Mouse (Mus musculus) MEL (cell line): ENCODE measurements around the gene Ntf5. TPM values are rescaled to one million over a fixed set of nuclear protein-coding genes. Genes with fewer than 3 reads are reported as not detected.

Experiments
- DNase-seq: peaks from one replicate; pipeline ENCODE4 v3.0.0; 2011; ENCODE audit warnings: low read depth, low spot score
- H3K27ac ChIP-seq: 2 replicates; pipeline ENCODE4 v1.5.1; 2012; ENCODE audit warnings: low read depth, mild to moderate bottlenecking, control low read depth, low read length, moderate library complexity; ENCODE audit not compliant: control insufficient read depth
- H3K27me3 ChIP-seq, 2 experiments: fragments of 150-350 bp in 1 of 2; sonication (generic) in 1 of 2; 2 replicates each; pipeline ENCODE4 v1.6.1; 2012; ENCODE audit warnings: low read length in 2 of 2, mild to moderate bottlenecking in 2 of 2, improper control_type of control experiment in 1 of 2, moderate library complexity in 1 of 2; ENCODE audit not compliant: insufficient read depth in 2 of 2, control insufficient read depth in 1 of 2
- H3K36me3 ChIP-seq, 2 experiments: 2 replicates each; pipeline ENCODE4 v1.6.1; 2012 to 2014; ENCODE audit warnings: low read length in 2 of 2, improper control_type of control experiment in 1 of 2, inconsistent platforms in 1 of 2, mild to moderate bottlenecking in 1 of 2; ENCODE audit not compliant: insufficient read depth in 2 of 2, control insufficient read depth in 1 of 2
- H3K4me1 ChIP-seq, 2 experiments: fragments of 150-350 bp in 1 of 2; sonication (generic) in 1 of 2; 2 replicates each; pipeline ENCODE4 v1.6.1; 2012; ENCODE audit warnings: low read length in 2 of 2, improper control_type of control experiment in 1 of 2, mild to moderate bottlenecking in 1 of 2; ENCODE audit not compliant: insufficient read depth in 2 of 2, control insufficient read depth in 1 of 2
- H3K4me3 ChIP-seq, 2 experiments: fragments of 150-350 bp in 1 of 2; sonication (generic) in 1 of 2; 2 replicates each; pipeline ENCODE4 v1.5.1; 2012; ENCODE audit warnings: low read depth in 2 of 2, low read length in 2 of 2, mild to moderate bottlenecking in 2 of 2, moderate library complexity in 2 of 2, control low read depth in 1 of 2, improper control_type of control experiment in 1 of 2; ENCODE audit not compliant: control insufficient read depth in 1 of 2, insufficient read depth in 1 of 2
- H3K79me2 ChIP-seq: 2 replicates; pipeline ENCODE4 v1.6.1; 2012; ENCODE audit warnings: mild to moderate bottlenecking, low read length, moderate library complexity; ENCODE audit not compliant: control insufficient read depth, poor library complexity, insufficient read depth
- H3K9ac ChIP-seq: 2 replicates; pipeline ENCODE4 v1.6.1; 2012; ENCODE audit warnings: low read depth, mild to moderate bottlenecking, control low read depth, low read length, moderate library complexity; ENCODE audit not compliant: control insufficient read depth, poor library complexity, severe bottlenecking
- H3K9me3 ChIP-seq: fragments of 150-350 bp; sonication (generic); replicated peaks from 2 replicates; pipeline ENCODE4 v1.6.1; 2012; ENCODE audit warnings: mild to moderate bottlenecking, low read length, improper control_type of control experiment, moderate library complexity; ENCODE audit not compliant: insufficient read depth
- BHLHE40 ChIP-seq: IDR thresholded peaks from 2 replicates; pipeline ENCODE4 v1.6.1; 2012; ENCODE audit warnings: low read depth, mild to moderate bottlenecking, inconsistent platforms, low read length, improper control_type of control experiment, borderline replicate concordance
- CHD1 ChIP-seq: IDR thresholded peaks from 2 replicates; pipeline ENCODE4 v1.6.1; 2012; ENCODE audit warnings: low read depth, mild to moderate bottlenecking, inconsistent platforms, low read length, improper control_type of control experiment
- CTCF ChIP-seq, 3 experiments: IDR thresholded peaks in 2 of 3; conservative IDR thresholded peaks in 1 of 3; 2 replicates each; pipeline ENCODE4 v1.5.1; 2011 to 2012; ENCODE audit warnings: low read length in 3 of 3, low read depth in 2 of 3, mild to moderate bottlenecking in 2 of 3, improper control_type of control experiment in 1 of 3, inconsistent platforms in 1 of 3, mixed read lengths in 1 of 3, moderate library complexity in 1 of 3; ENCODE audit not compliant: control insufficient read depth in 1 of 3, insufficient read depth in 1 of 3, poor library complexity in 1 of 3, severe bottlenecking in 1 of 3
- E2F4 ChIP-seq: IDR thresholded peaks from 2 replicates; pipeline ENCODE4 v1.6.1; 2011; ENCODE audit warnings: low read depth, low read length, improper control_type of control experiment, borderline replicate concordance
- ELF1 ChIP-seq: IDR thresholded peaks from 2 replicates; pipeline ENCODE4 v1.6.1; 2014; ENCODE audit warnings: low read depth, mild to moderate bottlenecking, inconsistent platforms, low read length, improper control_type of control experiment, moderate library complexity
- EP300 ChIP-seq, 2 experiments: IDR thresholded peaks; 2 replicates each; pipeline ENCODE4 v1.6.1; 2011; ENCODE audit warnings: improper control_type of control experiment in 2 of 2, low read length in 2 of 2, low read depth in 1 of 2, mild to moderate bottlenecking in 1 of 2
- HCFC1 ChIP-seq: IDR thresholded peaks from 2 replicates; pipeline ENCODE4 v1.6.1; 2012; ENCODE audit warnings: low read depth, mild to moderate bottlenecking, inconsistent platforms, low read length, improper control_type of control experiment, moderate library complexity
- MAFK ChIP-seq: IDR thresholded peaks from 2 replicates; pipeline ENCODE4 v1.6.1; 2011; ENCODE audit warnings: low read depth, mild to moderate bottlenecking, low read length, improper control_type of control experiment, borderline replicate concordance
- MAX ChIP-seq: IDR thresholded peaks from 2 replicates; pipeline ENCODE4 v1.6.1; 2011; ENCODE audit warnings: low read length, improper control_type of control experiment
- MEF2A ChIP-seq: IDR thresholded peaks from 2 replicates; pipeline ENCODE4 v1.6.1; 2014; ENCODE audit warnings: low read depth, mild to moderate bottlenecking, inconsistent platforms, low read length, improper control_type of control experiment; ENCODE audit not compliant: poor library complexity, insufficient replicate concordance, severe bottlenecking; ENCODE audit errors: extremely low read depth
- MYC ChIP-seq: IDR thresholded peaks from 2 replicates; pipeline ENCODE4 v1.6.1; 2011; ENCODE audit warnings: low read depth, mild to moderate bottlenecking, low read length, improper control_type of control experiment, moderate library complexity
- NELFE ChIP-seq: IDR thresholded peaks from 2 replicates; pipeline ENCODE4 v1.6.1; 2011; ENCODE audit warnings: low read depth, low read length, improper control_type of control experiment
- NRF1 ChIP-seq: IDR thresholded peaks from 2 replicates; pipeline ENCODE4 v1.6.1; 2014; ENCODE audit warnings: low read depth, mild to moderate bottlenecking, inconsistent platforms, low read length, improper control_type of control experiment, moderate library complexity; ENCODE audit not compliant: poor library complexity, insufficient read depth, severe bottlenecking
- POLR2AphosphoS2 ChIP-seq: IDR thresholded peaks from 2 replicates; pipeline ENCODE4 v1.6.1; 2011; ENCODE audit warnings: low read length, improper control_type of control experiment
- RAD21 ChIP-seq: IDR thresholded peaks from 2 replicates; pipeline ENCODE4 v1.6.1; 2011; ENCODE audit warnings: mild to moderate bottlenecking, low read depth, low read length, improper control_type of control experiment
- RCOR1 ChIP-seq: IDR thresholded peaks from 2 replicates; pipeline ENCODE4 v1.6.1; 2012; ENCODE audit warnings: low read depth, mild to moderate bottlenecking, inconsistent platforms, low read length, improper control_type of control experiment
- SIN3A ChIP-seq: IDR thresholded peaks from 2 replicates; pipeline ENCODE4 v1.6.1; 2012; ENCODE audit warnings: low read length, improper control_type of control experiment, inconsistent platforms
- SMC3 ChIP-seq: IDR thresholded peaks from 2 replicates; pipeline ENCODE4 v1.6.1; 2011; ENCODE audit warnings: low read depth, low read length, improper control_type of control experiment
- TAL1 ChIP-seq: IDR thresholded peaks from 2 replicates; pipeline ENCODE4 v1.6.1; 2012; ENCODE audit warnings: mild to moderate bottlenecking, inconsistent platforms, low read length, moderate library complexity, mixed read lengths
- TBP ChIP-seq: IDR thresholded peaks from 2 replicates; pipeline ENCODE4 v1.8.0; 2011; ENCODE audit warnings: low read depth, low read length, improper control_type of control experiment
- TCF12 ChIP-seq: IDR thresholded peaks from 2 replicates; pipeline ENCODE4 v1.6.1; 2014; ENCODE audit warnings: low read depth, mild to moderate bottlenecking, inconsistent platforms, low read length, improper control_type of control experiment, moderate library complexity
- ZC3H11A ChIP-seq: IDR thresholded peaks from 2 replicates; pipeline ENCODE4 v1.6.1; 2012; ENCODE audit warnings: low read depth, mild to moderate bottlenecking, inconsistent platforms, low read length, improper control_type of control experiment
- ZNF384 ChIP-seq: IDR thresholded peaks from 2 replicates; pipeline ENCODE4 v1.6.1; 2012; ENCODE audit warnings: low read depth, mild to moderate bottlenecking, inconsistent platforms, low read length, improper control_type of control experiment
- polyA plus RNA-seq, 2 experiments: library from polyadenylated mRNA; stranded (reverse) in 1 of 2; unstranded in 1 of 2; fragments of >175 nt in 1 of 2; fragments of >200 nt in 1 of 2; gene quantifications; 2 replicates each; pipeline versions ENCODE4 v1.2.1 to v1.2.4; 2012; ENCODE audit warnings: low replicate concordance in 2 of 2, low read depth in 1 of 2; ENCODE audit not compliant: insufficient read length in 2 of 2, insufficient read depth in 1 of 2, missing spikeins in 1 of 2
- total RNA-seq: library from RNA; depleted of rRNA; stranded (reverse); fragments of 300-350 nt; gene quantifications from 2 replicates; pipeline ENCODE4 v1.2.3, GENCODE M21; 2012

Gene Ntf5
- total and polyA plus RNA-seq, 3 experiments, result 0.54 to 1.9 TPM; not detected in 1

DNA sequence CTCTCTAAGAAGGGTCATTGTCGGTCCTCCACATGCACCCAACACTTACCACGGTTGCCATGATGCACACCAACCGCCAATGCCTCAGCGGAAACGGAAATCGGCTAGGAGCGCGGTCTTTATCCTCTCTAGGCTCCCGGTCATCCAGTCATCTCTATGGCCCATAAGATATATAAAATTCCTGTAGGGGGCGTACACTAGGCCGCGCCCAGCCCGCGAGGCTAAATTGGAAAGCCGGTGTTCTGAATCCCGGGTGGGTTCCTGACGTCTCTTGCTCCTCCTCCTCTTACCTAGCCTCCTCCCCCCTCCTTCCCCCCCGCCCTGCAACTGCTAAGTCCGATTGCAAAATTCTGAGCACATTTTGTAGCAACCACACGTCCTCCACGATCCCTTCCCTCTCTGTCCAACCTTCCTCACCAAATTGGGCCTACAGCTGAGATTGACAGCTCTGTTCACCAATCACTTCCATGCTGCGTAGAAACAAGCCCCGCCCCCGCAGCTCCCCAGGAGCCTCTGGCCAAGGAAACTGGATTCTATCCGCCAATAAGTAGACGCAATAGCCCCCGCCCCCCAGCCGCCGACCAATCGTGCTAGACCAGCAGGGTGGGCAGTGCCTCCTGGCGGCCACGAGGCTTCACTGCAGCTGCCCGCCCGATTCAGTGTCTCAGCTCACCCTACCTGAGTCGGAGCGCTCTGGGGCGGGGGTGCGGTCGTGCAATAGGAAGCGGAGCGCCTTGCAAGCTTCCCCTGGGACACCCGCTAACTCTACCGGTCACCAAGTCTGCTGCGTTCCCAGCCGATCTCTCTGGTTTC is 20.9 kb downstream of the Ntf5 start, which contains the start of gene Gys1 (continued):
- TF ChIP-seq MYC (peak; percentile 98), RAD21 (peak; percentile 4), POLR2AphosphoS2 (peak; percentile 82), ZC3H11A (0 out of 2 replicates have a peak, but pooled peaks have one; percentile 9), MAX (peak; percentile 91), ZNF384 (no peak), RCOR1 (no peak), NELFE (peak; percentile 92), SIN3A (peak; percentile 98), MAFK (no peak), BHLHE40 (peak; percentile 25; the same call in 1 of the 2 replicates), E2F4 (no peak), SMC3 (peak; percentile 51), TCF12 (peak; percentile 62), TAL1 (no peak), HCFC1 (peak; percentile 92), EP300 (IDR thresholded peaks at IDR 0.05; ENCODE audit: low read depth in 1 of 2, low read length in 2 of 2) (peak in 1 of 2 experiments; percentile 62; a peak in 2 of 4 replicates), MEF2A (no peak), TBP (peak; percentile 86), NRF1 (peak; percentile 53; the same call in 1 of the 2 replicates), CTCF (IDR thresholded peaks at IDR 0.05 in 2 of 3, conservative IDR thresholded peaks at IDR 0.05 in 1 of 3; ENCODE audit: control insufficient read depth in 1 of 3, insufficient read depth in 1 of 3, low read depth in 2 of 3, low read length in 3 of 3, poor library complexity in 1 of 3, severe bottlenecking in 1 of 3) (peak; percentile 75 to 97 (median 93))

DNA sequence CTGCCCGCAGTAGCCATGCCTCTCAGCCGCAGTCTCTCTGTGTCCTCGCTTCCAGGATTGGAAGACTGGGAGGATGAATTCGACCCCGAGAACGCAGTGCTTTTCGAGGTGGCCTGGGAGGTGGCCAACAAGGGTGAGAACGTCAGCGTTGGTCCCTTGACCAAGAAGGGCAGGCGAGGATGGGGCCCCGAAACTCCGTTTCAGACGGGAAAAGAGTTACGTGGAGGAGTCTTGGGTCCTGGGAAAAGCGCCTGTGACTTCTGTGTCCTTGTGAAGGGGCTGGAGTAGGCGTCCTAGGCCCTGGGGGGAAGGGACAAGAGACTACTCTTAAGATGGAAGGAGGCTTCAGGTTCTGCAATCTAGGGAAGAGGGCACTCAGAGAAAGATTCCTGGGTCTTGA is 21.5 kb downstream of the Ntf5 start:
- no peaks in the 10 kb centered on the region for H3K27me3 ChIP-seq
- DNase-seq, result peak; percentile 62
- peak overlapping the region; percentile 47 for H3K27ac ChIP-seq
- peaks cover 0 to 9% of the 10 kb centered on the region in 2 experiments; a peak in 3 of 4 replicates for H3K4me1 ChIP-seq
- no peaks in the 10 kb centered on the region for H3K9me3 ChIP-seq
- H3K9ac ChIP-seq, result peak overlapping the region; percentile 86
- TF ChIP-seq ELF1 (no peak), SMC3 (no peak), CHD1 (0 out of 2 replicates have a peak, but pooled peaks have one; percentile 41)
- H3K36me3 ChIP-seq, result peaks cover 6 to 8% of the 10 kb centered on the region in 2 experiments; a peak in 3 of 4 replicates
- peaks cover 47% of the 10 kb centered on the region for H3K79me2 ChIP-seq
- H3K4me3 ChIP-seq, result peak overlapping the region; percentile 79 to 90
